Mouse (Mus musculus) embryo, embryonic 11 days (tissue): Measurements from ENCODE around the gene Gpr153.
A peak's percentile ranks its signal among the peaks of the same experiment; 100 is the strongest.

Experiments used
- DNase-seq: peaks from one replicate; pipeline ENCODE4 v3.0.0-alpha.2; 2015

Gene Gpr153

GRCm38 (mm10) chr4:152265791-152266190 is 8.2 kb upstream of the Gpr153 start:
- no peak for DNase-seq

GRCm38 (mm10) chr4:152266236-152266895 is 7.7 kb upstream of the Gpr153 start:
- DNase-seq: no peak

GRCm38 (mm10) chr4:152267748-152268369 is 6.2 kb upstream of the Gpr153 start:
- no peak for DNase-seq

- no peak for DNase-seq
Observed at GRCm38 (mm10) chr4:152269967-152270366, 4.1 kb upstream of the Gpr153 start.

- no peak for DNase-seq
Observed at GRCm38 (mm10) chr4:152270599-152270998, 3.4 kb upstream of the Gpr153 start.

GRCm38 (mm10) chr4:152271334-152271733 is 2.7 kb upstream of the Gpr153 start:
- DNase-seq: no peak

GRCm38 (mm10) chr4:152272006-152272405 is 2.0 kb upstream of the Gpr153 start:
- no peak for DNase-seq

- DNase-seq: peak; percentile 65
Observed at GRCm38 (mm10) chr4:152272449-152273049, 1.5 kb upstream of the Gpr153 start.

- no peak for DNase-seq
Observed at GRCm38 (mm10) chr4:152273191-152273590, 841 bp upstream of the Gpr153 start.

GRCm38 (mm10) chr4:152274681-152275131 is 674 bp downstream of the Gpr153 start:
- DNase-seq: peak; percentile 69

- DNase-seq: peak; percentile 35
Observed at GRCm38 (mm10) chr4:152276389-152277347, 2.6 kb downstream of the Gpr153 start.

- no peak for DNase-seq
Observed at GRCm38 (mm10) chr4:152277916-152278315, 3.9 kb downstream of the Gpr153 start.

- no peak for DNase-seq
Observed at GRCm38 (mm10) chr4:152278986-152279385, 5.0 kb downstream of the Gpr153 start.

- no peak for DNase-seq
Observed at GRCm38 (mm10) chr4:152281601-152282000, 7.6 kb downstream of the Gpr153 start.

- no peak for DNase-seq
Observed at GRCm38 (mm10) chr4:152282721-152283120, 8.7 kb downstream of the Gpr153 start.

GRCm38 (mm10) chr4:152283186-152283950 is 9.3 kb downstream of the Gpr153 start:
- peak; percentile 92 for DNase-seq

GRCm38 (mm10) chr4:152285505-152285904 is 11.5 kb downstream of the Gpr153 start:
- peak; percentile 77 for DNase-seq

GRCm38 (mm10) chr4:152286183-152286582 is 12.2 kb downstream of the Gpr153 start:
- peak; percentile 55 for DNase-seq

- DNase-seq: peak; percentile 77
Observed at GRCm38 (mm10) chr4:152286887-152287286, 12.9 kb downstream of the Gpr153 start.

GRCm38 (mm10) chr4:152287317-152288120 is 13.5 kb downstream of the Gpr153 start:
- no peak for DNase-seq

GRCm38 (mm10) chr4:152288398-152288945 is 14.4 kb downstream of the Gpr153 start:
- peak; percentile 54 for DNase-seq
